Mouse (Mus musculus) ovary, postnatal 10 days (tissue): ENCODE measurements around the gene Ctsd.
"Not testable (repeated sequence)": the region's sequence is repeated elsewhere in the genome, so short reads cannot be mapped to it uniquely, and the experiment has no call there.

Experiments used
- DNase-seq: peaks from one replicate; pipeline ENCODE4 v3.0.0; 2022; ENCODE audit warnings: low spot score

Ctsd gene

GRCm38 (mm10) chr7:142332741-142333140, 55.1 kb downstream of the Ctsd start:
- not testable (repeated sequence) for DNase-seq

- DNase-seq, result no peak
These were observed 56.6 kb downstream of the Ctsd start for GRCm38 (mm10) chr7:142331281-142331680.

- no peak for DNase-seq
These were observed 57.5 kb downstream of the Ctsd start for GRCm38 (mm10) chr7:142330271-142330724.

- no peak for DNase-seq
These were observed 59.3 kb downstream of the Ctsd start for GRCm38 (mm10) chr7:142328507-142328906.

GRCm38 (mm10) chr7:142326714-142327445, 61.0 kb downstream of the Ctsd start:
- DNase-seq, result no peak
